Mouse (Mus musculus): ENCODE data around the gene Vezf1. TPM values are rescaled to one million over a fixed set of nuclear protein-coding genes. Genes with fewer than 3 reads are reported as not detected.

Gene Vezf1
- polyA plus RNA-seq, 1 experiment from 2014 or later: 70.5 TPM

- Histone ChIP-seq H3K9me3 (replicated peaks) (no peaks in the 10 kb centered on the region), H3K27ac (replicated peaks) (no peak overlapping the region), H3K36me3 (peaks cover 12% of the 10 kb centered on the region), H3K4me3 (no peak overlapping the region), H3K27me3 (ENCODE audit: low read depth, poor library complexity, severe bottlenecking) (no peaks in the 10 kb centered on the region), H3K4me1 (peaks cover 5% of the 10 kb centered on the region; the same call in 1 of the 2 replicates)
- no peak for DNase-seq (ENCODE audit: low spot score)
- 47% methylated on average over 2 of the region's 2 CpGs for WGBS
These were observed 8.9 kb upstream of the Vezf1 start for GRCm38 (mm10) chr11:88059141-88059540.

GRCm38 (mm10) chr11:88061892-88062625 lies 6.0 kb upstream of the Vezf1 start:
- peaks cover 14% of the 10 kb centered on the region for H3K4me1 ChIP-seq
- no peaks in the 10 kb centered on the region for H3K27me3 ChIP-seq (ENCODE audit: low read depth, poor library complexity, severe bottlenecking)
- no peak overlapping the region for H3K27ac ChIP-seq (replicated peaks)
- no peak for DNase-seq (ENCODE audit: low spot score)
- 83% methylated on average over 2 of the region's 2 CpGs for WGBS
- no peaks in the 10 kb centered on the region for H3K9me3 ChIP-seq (replicated peaks)
- no peaks in the 10 kb centered on the region for H3K36me3 ChIP-seq
- no peak overlapping the region for H3K4me3 ChIP-seq

- Histone ChIP-seq H3K27ac (replicated peaks) (no peak overlapping the region), H3K4me1 (peaks cover 27% of the 10 kb centered on the region), H3K9me3 (replicated peaks) (no peaks in the 10 kb centered on the region), H3K4me3 (no peak overlapping the region), H3K36me3 (no peaks in the 10 kb centered on the region), H3K27me3 (ENCODE audit: low read depth, poor library complexity, severe bottlenecking) (no peaks in the 10 kb centered on the region)
- DNase-seq (ENCODE audit: low spot score): no peak
These were observed 2.3 kb upstream of the Vezf1 start for GRCm38 (mm10) chr11:88065732-88066131.

- Histone ChIP-seq H3K9me3 (replicated peaks) (no peaks in the 10 kb centered on the region), H3K27me3 (ENCODE audit: low read depth, poor library complexity, severe bottlenecking) (no peaks in the 10 kb centered on the region), H3K36me3 (no peaks in the 10 kb centered on the region; the same call in 1 of the 2 replicates), H3K4me1 (peaks cover 42% of the 10 kb centered on the region), H3K4me3 (peak overlapping the region; percentile 76), H3K27ac (replicated peaks) (peak overlapping the region; percentile 100)
- 3% methylated on average over 8 of the region's 8 CpGs for WGBS
- no peak for DNase-seq (ENCODE audit: low spot score)
These were observed 891 bp upstream of the Vezf1 start for GRCm38 (mm10) chr11:88067191-88067585.

- Histone ChIP-seq H3K4me3 (peak overlapping the region; percentile 76), H3K4me1 (peaks cover 56% of the 10 kb centered on the region), H3K9me3 (replicated peaks) (no peaks in the 10 kb centered on the region), H3K27me3 (ENCODE audit: low read depth, poor library complexity, severe bottlenecking) (no peaks in the 10 kb centered on the region), H3K36me3 (peaks cover 10% of the 10 kb centered on the region), H3K27ac (replicated peaks) (peak overlapping the region; percentile 100)
- DNase-seq (ENCODE audit: low spot score): peak; percentile 76
- WGBS: under 1% methylated on average over 89 of the region's 92 CpGs
These were observed 549 bp downstream of the Vezf1 start for GRCm38 (mm10) chr11:88068411-88069245.

GRCm38 (mm10) chr11:88069246-88069570 lies 1.1 kb downstream of the Vezf1 start:
- H3K27me3 ChIP-seq (ENCODE audit: low read depth, poor library complexity, severe bottlenecking): no peaks in the 10 kb centered on the region
- peak overlapping the region; percentile 76 for H3K4me3 ChIP-seq
- H3K27ac ChIP-seq (replicated peaks): peak overlapping the region; percentile 100
- H3K36me3 ChIP-seq: peaks cover 16% of the 10 kb centered on the region
- no peaks in the 10 kb centered on the region for H3K9me3 ChIP-seq (replicated peaks)
- no peak for DNase-seq (ENCODE audit: low spot score)
- WGBS: under 1% methylated on average over 12 of the region's 12 CpGs
- peaks cover 62% of the 10 kb centered on the region for H3K4me1 ChIP-seq

GRCm38 (mm10) chr11:88070392-88070791 lies 2.3 kb downstream of the Vezf1 start:
- Histone ChIP-seq H3K4me1 (peaks cover 72% of the 10 kb centered on the region), H3K27ac (replicated peaks) (peak overlapping the region; percentile 100), H3K36me3 (peaks cover 27% of the 10 kb centered on the region), H3K9me3 (replicated peaks) (no peaks in the 10 kb centered on the region), H3K27me3 (ENCODE audit: low read depth, poor library complexity, severe bottlenecking) (no peaks in the 10 kb centered on the region), H3K4me3 (peak overlapping the region; percentile 76)
- no peak for DNase-seq (ENCODE audit: low spot score)
- 54% methylated on average over 4 of the region's 4 CpGs for WGBS

GRCm38 (mm10) chr11:88071113-88071512 lies 3.0 kb downstream of the Vezf1 start:
- Histone ChIP-seq H3K27ac (replicated peaks) (peak overlapping the region; percentile 100), H3K36me3 (peaks cover 35% of the 10 kb centered on the region), H3K4me3 (peak overlapping the region; percentile 76), H3K4me1 (peaks cover 80% of the 10 kb centered on the region), H3K27me3 (ENCODE audit: low read depth, poor library complexity, severe bottlenecking) (no peaks in the 10 kb centered on the region), H3K9me3 (replicated peaks) (no peaks in the 10 kb centered on the region)
- 54% methylated on average over 5 of the region's 5 CpGs for WGBS
- no peak for DNase-seq (ENCODE audit: low spot score)

GRCm38 (mm10) chr11:88073343-88073875 lies 5.3 kb downstream of the Vezf1 start:
- WGBS: 88% methylated on average over 14 of the region's 14 CpGs
- Histone ChIP-seq H3K27me3 (ENCODE audit: low read depth, poor library complexity, severe bottlenecking) (no peaks in the 10 kb centered on the region), H3K4me1 (peaks cover 63% of the 10 kb centered on the region), H3K9me3 (replicated peaks) (no peaks in the 10 kb centered on the region), H3K27ac (replicated peaks) (no peak overlapping the region), H3K36me3 (peaks cover 58% of the 10 kb centered on the region), H3K4me3 (no peak overlapping the region)
- DNase-seq (ENCODE audit: low spot score): no peak

- WGBS: 47% methylated on average over 1 of the region's 1 CpGs
- no peak overlapping the region for H3K4me3 ChIP-seq
- H3K4me1 ChIP-seq: peaks cover 54% of the 10 kb centered on the region
- no peak for DNase-seq (ENCODE audit: low spot score)
- no peak overlapping the region for H3K27ac ChIP-seq (replicated peaks)
- H3K27me3 ChIP-seq (ENCODE audit: low read depth, poor library complexity, severe bottlenecking): no peaks in the 10 kb centered on the region
- peaks cover 81% of the 10 kb centered on the region for H3K36me3 ChIP-seq
- no peaks in the 10 kb centered on the region for H3K9me3 ChIP-seq (replicated peaks)
These were observed 7.6 kb downstream of the Vezf1 start for GRCm38 (mm10) chr11:88075701-88076100.

- peaks cover 87% of the 10 kb centered on the region for H3K36me3 ChIP-seq
- DNase-seq (ENCODE audit: low spot score): no peak
- no peak overlapping the region for H3K4me3 ChIP-seq
- no peaks in the 10 kb centered on the region for H3K27me3 ChIP-seq (ENCODE audit: low read depth, poor library complexity, severe bottlenecking)
- peaks cover 47% of the 10 kb centered on the region for H3K4me1 ChIP-seq
- WGBS: 93% methylated on average over 1 of the region's 1 CpGs
- no peaks in the 10 kb centered on the region for H3K9me3 ChIP-seq (replicated peaks)
- H3K27ac ChIP-seq (replicated peaks): no peak overlapping the region
These were observed 8.3 kb downstream of the Vezf1 start for GRCm38 (mm10) chr11:88076394-88076793.

- H3K27me3 ChIP-seq (ENCODE audit: low read depth, poor library complexity, severe bottlenecking): no peaks in the 10 kb centered on the region
- peaks cover 36% of the 10 kb centered on the region for H3K4me1 ChIP-seq
- peaks cover 70% of the 10 kb centered on the region for H3K36me3 ChIP-seq
- 78% methylated on average over 6 of the region's 6 CpGs for WGBS
- no peak for DNase-seq (ENCODE audit: low spot score)
- H3K9me3 ChIP-seq (replicated peaks): no peaks in the 10 kb centered on the region; the same call in 1 of the 2 replicates
- no peak overlapping the region for H3K4me3 ChIP-seq
- no peak overlapping the region for H3K27ac ChIP-seq (replicated peaks)
These were observed 15.6 kb downstream of the Vezf1 start for GRCm38 (mm10) chr11:88083699-88084098.

All from midbrain, embryonic 10.5 days (tissue).